Mouse (Mus musculus): Measurements from ENCODE around the gene Fam185a.

The Fam185a gene

GRCm38 (mm10) chr5:21424614-21425602 is at the start of gene Fam185a, which contains the start of gene Ccdc146:
Fam185a (plus strand) TSS chr5:21424958.
Ccdc146 (minus strand) TSS chr5:21424677.
- DNase-seq (ENCODE audit: low spot score): peak; percentile 70

GRCm38 (mm10) chr5:21376935-21377334 is 47.8 kb upstream of the Fam185a start:
- no peak for DNase-seq (ENCODE audit: low spot score)

- no peak for DNase-seq (ENCODE audit: low spot score)
These were observed 46.4 kb upstream of the Fam185a start for GRCm38 (mm10) chr5:21378397-21378796.

- no peak for DNase-seq (ENCODE audit: low spot score)
These were observed 42.8 kb upstream of the Fam185a start for GRCm38 (mm10) chr5:21381986-21382385.

DNA sequence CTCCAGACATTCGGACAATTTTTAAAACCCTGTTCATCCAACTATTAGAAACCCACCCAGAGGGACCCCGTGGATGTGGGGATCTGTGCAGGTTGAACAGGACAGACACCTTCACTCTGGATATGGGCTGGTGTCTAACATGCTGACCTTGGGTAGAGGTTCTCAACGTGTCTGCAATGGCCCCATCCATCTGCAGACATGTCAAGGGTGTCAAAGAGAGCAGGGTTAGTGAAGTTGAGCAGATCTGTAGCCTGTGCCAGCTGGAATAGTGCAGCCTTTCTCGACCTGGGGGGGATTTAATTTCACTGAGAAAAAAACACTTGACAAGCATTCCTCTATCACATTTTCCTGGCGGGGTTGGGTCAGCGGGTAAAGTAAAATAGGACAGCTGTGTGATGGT is 42.1 kb upstream of the Fam185a start:
- DNase-seq (ENCODE audit: low spot score): no peak

GRCm38 (mm10) chr5:21383392-21384251 is 41.1 kb upstream of the Fam185a start:
- no peak for DNase-seq (ENCODE audit: low spot score)

DNA sequence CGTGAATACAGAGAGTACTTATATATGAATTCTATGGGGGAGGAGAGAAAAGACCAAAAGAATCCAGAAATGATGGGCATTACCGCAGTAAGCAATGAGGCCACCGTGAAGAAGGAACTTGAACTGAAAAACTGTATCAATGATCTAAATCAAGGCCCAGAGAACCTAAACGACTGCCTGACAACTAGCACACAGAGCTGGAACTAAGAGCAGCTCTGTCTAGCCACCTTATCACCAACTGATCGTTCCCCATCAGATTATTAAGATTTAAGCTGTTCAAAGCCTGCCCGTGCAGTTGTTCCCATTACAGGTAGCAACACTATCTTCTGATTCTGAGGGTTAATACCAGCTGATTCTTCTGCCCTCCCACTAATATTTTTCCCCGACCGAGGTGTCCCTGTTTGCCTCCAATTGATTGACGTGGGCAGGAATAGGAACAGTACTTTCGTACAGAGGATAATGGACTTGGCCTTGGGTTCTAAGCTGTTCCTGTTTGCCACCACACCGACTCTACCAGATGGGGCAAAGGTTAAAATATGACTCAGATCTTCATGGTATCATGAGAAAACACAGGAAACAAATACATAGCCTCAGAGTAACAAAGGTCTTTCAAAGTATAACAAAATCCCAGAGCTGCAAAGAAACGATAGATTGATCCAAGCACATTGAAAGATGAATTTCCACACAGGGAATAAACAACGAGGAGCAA is 40.4 kb upstream of the Fam185a start:
- no peak for DNase-seq (ENCODE audit: low spot score)

DNA sequence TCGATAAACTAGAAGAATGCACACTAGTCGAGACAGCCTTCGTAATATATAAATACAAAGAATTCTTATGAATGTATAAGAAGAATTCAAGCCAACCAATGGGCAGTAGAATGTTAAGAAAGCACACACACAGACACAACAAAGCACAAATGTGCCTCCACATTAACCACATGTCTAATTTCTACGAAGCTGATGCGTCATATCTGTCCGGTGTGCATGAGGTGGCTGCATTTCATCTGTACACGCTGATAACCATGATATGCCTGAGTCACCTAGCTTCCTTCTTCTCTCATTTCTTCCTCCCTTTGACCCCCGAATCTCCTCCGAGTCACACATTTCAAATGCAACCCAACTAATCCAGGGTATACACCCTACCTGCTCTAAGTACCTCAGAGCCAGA is 39.8 kb upstream of the Fam185a start:
- DNase-seq (ENCODE audit: low spot score): no peak

- no peak for DNase-seq (ENCODE audit: low spot score)
These were observed 38.3 kb upstream of the Fam185a start for GRCm38 (mm10) chr5:21386432-21386831.

DNA sequence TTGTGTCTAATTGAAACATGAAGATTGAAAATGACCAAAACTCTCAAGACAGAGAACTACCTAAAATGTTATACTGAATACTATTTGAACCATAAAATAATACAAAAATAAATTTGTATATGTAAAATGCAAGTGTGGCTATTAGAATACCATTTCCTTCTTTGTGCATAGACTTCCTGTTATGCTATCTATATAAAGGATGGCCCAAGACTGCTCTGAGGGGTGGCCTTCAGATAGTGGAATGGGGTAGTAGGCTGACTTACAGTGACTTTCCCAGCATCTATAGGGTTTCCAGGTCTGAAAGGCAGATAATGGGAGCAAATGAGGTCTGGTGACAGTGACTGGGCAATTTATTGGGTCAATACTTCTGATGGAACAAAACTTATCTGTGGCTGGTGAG is 37.4 kb upstream of the Fam185a start:
- no peak for DNase-seq (ENCODE audit: low spot score)

DNA sequence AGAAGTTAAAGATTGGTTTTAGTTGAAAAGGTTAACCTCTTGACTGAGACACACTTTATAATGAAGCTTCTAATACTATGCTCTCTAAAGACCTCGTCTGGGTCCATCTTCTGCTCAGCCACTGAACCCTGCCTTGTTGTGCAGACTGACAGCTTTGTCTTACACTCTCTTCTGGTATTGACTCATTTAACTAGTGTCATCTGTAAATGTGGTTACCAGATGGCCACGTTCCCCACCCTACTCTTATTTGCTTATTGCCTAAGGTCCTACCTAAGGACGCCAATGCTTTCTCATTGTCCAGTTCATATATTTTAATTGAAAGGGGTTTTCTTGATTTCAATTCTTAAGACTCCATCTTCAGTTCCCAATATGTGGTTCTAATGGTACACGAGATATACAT is 35.9 kb upstream of the Fam185a start:
- no peak for DNase-seq (ENCODE audit: low spot score)

DNA sequence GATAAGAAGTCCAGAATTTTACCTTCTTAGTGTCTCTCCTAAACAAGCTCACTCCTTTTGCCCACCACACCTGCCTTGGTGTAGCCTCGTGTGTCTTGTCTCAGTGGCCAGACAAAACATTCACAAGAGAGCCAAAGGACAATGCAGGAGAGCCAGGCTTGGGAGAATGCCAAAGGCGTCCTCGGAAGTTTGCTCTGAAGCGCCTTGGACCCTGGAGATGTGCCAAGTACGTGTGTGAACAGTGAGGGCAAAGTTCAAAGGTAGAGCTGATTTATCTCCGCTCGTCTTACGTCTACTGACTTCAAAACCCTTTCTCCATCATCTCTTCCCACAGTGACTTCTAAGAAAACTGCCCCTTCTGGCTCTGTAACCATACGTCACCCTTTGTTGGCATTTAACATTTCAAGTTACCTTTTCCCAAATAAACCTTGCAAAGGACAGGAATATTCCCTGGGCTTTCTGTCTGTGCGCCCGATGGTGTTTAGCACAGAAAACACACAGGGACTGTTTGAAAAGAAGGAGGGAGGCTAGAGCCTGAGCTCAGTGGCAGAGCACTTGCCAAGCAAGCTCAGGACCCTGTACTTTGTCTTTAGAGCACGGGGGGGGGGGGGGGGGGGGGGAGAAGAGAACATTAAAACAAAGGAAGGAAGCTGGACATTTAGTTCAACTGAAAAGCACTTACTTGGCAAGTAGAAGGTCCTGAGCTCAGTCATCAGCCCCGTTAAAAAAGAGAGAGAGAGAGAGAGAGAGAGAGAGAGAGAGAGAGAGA is 33.0 kb upstream of the Fam185a start:
- DNase-seq (ENCODE audit: low spot score): no peak

- DNase-seq (ENCODE audit: low spot score): no peak
These were observed 30.2 kb upstream of the Fam185a start for GRCm38 (mm10) chr5:21394562-21394961.

- DNase-seq (ENCODE audit: low spot score): no peak
These were observed 29.4 kb upstream of the Fam185a start for GRCm38 (mm10) chr5:21395205-21395840.

DNA sequence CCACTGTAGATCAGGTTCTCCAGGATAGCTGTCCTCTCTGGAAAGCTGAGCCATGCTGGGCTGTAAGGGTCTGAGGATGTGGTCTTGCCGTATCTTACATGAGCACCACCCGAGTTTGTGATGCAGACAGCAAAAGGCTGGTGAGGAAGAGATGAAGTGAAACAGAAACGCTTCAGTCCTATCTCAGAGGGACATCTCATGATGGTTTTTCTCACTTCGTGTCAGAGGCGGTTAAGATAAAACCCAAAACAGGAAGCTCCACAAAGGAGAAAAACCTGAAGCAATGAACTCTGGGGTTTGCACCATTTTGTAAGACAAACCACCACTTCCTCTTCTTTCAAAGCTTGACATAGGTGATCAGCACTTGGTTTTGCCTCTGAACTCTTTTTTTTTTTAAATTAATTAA is 13.5 kb upstream of the Fam185a start:
- no peak for DNase-seq (ENCODE audit: low spot score)

GRCm38 (mm10) chr5:21412056-21412455 is 12.7 kb upstream of the Fam185a start:
- no peak for DNase-seq (ENCODE audit: low spot score)

DNA sequence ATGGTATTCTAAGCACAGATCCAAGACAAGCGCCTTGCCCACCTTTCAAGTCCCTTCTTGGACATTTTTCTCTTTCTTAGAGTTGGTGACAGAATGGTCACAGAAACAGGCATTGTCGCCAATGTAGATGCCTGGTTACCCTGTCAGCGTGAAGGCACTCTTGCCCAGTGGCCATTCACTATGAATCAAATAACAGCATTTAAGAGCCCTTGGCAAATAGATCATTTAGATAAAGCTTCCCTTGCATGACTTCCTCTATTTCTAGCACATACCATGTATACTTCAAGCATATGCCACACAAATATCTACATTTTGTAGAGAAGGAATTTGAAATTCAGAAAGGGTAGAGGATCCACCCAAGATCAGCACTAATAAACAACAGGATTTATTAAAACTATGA is 11.4 kb upstream of the Fam185a start:
- DNase-seq (ENCODE audit: low spot score): no peak

DNA sequence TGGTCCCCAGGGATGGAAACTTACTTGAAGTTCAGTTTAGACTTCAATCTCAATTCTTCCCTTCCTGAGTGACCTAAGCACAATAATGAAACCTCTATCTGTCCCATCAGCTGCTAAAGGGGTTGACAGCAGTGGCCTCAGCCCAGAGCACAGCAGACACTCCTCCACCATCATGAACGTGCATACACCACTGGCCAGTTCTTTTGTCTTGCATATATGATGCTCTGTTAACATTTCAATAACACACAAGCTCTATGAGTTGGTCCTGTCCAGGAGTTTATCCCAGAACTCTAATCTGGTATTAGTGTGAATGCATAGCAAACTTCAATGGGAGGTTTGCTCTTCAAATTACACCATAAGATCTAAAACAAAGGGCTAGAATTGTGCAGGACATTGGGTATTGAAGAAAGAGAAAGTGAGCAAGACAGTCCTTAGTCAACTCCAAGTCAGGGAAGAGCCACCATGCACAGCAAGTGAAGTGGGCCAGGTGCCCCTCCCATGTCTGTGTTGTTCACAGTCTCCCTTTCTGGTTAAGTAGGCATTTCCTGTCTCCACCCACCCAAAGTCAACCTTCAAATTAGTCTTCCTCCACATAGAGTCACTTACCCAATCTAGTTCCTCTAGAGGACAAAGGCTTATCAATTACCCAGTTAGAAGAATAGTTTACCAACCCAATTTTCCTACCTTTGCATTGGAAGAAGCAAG is 10.5 kb upstream of the Fam185a start:
- DNase-seq (ENCODE audit: low spot score): no peak

DNA sequence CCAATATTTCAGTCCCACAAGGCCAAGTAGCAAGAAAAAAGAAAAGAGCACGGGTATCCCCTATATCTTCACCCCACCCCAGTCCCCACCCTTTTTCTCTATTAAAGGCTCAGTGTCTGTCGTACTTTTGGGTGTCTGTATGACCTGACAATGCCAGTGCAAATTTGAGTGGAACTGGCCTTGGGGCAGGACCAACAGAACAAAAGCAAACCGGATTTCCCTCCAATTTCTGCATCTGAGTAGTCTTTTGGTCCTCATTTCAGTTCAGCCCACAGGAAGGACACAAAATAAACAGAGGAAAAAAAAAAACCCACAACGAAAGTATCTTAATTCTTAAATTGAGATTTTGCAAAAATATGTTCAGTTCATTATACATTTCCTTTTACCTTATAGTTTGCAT is 6.1 kb upstream of the Fam185a start:
- DNase-seq (ENCODE audit: low spot score): no peak

GRCm38 (mm10) chr5:21420609-21421008 is 4.1 kb upstream of the Fam185a start:
- DNase-seq (ENCODE audit: low spot score): no peak
